Mouse (Mus musculus) embryonic facial prominence, embryonic 10.5 days (tissue): ENCODE data around the gene Sult6b2. TPM values are rescaled to one million over a fixed set of nuclear protein-coding genes. Genes with fewer than 3 reads are reported as not detected.

Experiments
- DNase-seq: peaks from one replicate; pipeline ENCODE4 v3.0.0-alpha.2; 2017; ENCODE audit warnings: low spot score
- H3K27ac ChIP-seq: fragments of 300-500 bp; sonication (generic); replicated peaks from 2 replicates; pipeline ENCODE4 v1.5.1; 2016; ENCODE audit warnings: mild to moderate bottlenecking
- H3K27me3 ChIP-seq: fragments of 300-500 bp; sonication (generic); replicated peaks from 2 replicates; pipeline ENCODE4 v1.6.1; 2016; ENCODE audit warnings: low read depth, mild to moderate bottlenecking; ENCODE audit not compliant: poor library complexity, severe bottlenecking
- H3K36me3 ChIP-seq: fragments of 300-500 bp; sonication (generic); replicated peaks from 2 replicates; pipeline ENCODE4 v1.6.1; 2016; ENCODE audit warnings: mild to moderate bottlenecking, moderate library complexity
- H3K4me1 ChIP-seq: fragments of 300-500 bp; sonication (generic); 2 replicates; pipeline ENCODE4 v1.6.1; 2016
- H3K4me3 ChIP-seq: fragments of 300-500 bp; sonication (generic); 2 replicates; pipeline ENCODE4 v1.5.1; 2016; ENCODE audit warnings: mild to moderate bottlenecking, moderate library complexity
- H3K9me3 ChIP-seq: fragments of 300-500 bp; sonication (generic); 2 replicates; pipeline ENCODE4 v1.6.1; 2016; ENCODE audit warnings: mild to moderate bottlenecking
- WGBS: fragments of 180-500 bp; shearing (Covaris S2); methylation state at CpG from one replicate; pipeline ENCODE4 v1.1.7; 2016; 5-methylcytosine and 5-hydroxymethylcytosine counted together
- polyA plus RNA-seq: library from polyadenylated mRNA; unstranded; fragments of >200 nt; fragmentation: Nextera tagmentation; extraction: Ambion mirVana; gene quantifications from 2 replicates; pipeline ENCODE4 v1.2.1, GENCODE M21; 2016

The Sult6b2 gene
- polyA plus RNA-seq, 1 experiment from 2014 or later = not detected

DNA sequence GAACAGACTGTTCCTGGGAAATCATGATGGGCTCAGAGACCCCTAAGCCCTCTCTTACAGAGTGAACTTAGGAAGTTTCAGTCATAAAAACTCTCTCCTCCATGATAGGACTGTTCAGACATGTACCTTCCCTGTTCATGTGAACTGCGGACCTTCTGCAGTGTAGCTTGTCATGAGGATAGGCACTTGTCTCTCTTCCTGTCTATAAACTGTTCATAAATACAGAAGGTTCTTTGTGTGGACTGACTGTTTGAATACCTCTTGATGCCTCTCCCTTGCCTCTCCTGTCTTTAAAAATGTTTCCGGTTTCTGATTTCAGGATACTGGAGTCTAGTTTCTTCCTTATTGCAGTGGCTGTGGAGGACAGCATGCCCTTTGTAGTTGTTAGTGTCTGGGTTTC is 44.7 kb downstream of the Sult6b2 start:
- Histone ChIP-seq H3K4me3 (no peak overlapping the region), H3K36me3 (peaks cover 42% of the 10 kb centered on the region), H3K9me3 (no peaks in the 10 kb centered on the region), H3K4me1 (peaks cover 28% of the 10 kb centered on the region), H3K27ac (no peak overlapping the region), H3K27me3 (peaks cover 17% of the 10 kb centered on the region)
- WGBS = 82% methylated on average over 2 of the region's 2 CpGs
- no peak for DNase-seq

DNA sequence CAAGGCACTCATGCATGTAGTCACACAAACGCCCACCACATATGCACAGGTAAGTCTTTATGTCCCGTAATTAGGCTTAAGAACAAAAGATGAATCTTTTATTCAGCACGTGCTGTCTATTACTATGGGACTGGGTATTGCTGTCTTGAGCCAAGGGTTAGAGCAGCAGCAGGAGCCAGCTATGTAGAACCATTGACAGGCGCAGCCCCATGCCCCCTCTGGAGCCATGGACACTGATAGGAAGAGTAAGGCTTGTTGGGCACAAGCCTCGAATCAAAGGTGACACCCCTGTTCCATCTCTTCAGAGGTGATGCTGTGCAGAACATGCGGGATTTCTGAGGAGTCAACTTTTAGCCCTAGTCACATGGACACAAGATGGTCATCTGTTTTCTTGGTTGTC is 45.7 kb downstream of the Sult6b2 start:
- WGBS = 92% methylated on average over 6 of the region's 6 CpGs
- no peak for DNase-seq

DNA sequence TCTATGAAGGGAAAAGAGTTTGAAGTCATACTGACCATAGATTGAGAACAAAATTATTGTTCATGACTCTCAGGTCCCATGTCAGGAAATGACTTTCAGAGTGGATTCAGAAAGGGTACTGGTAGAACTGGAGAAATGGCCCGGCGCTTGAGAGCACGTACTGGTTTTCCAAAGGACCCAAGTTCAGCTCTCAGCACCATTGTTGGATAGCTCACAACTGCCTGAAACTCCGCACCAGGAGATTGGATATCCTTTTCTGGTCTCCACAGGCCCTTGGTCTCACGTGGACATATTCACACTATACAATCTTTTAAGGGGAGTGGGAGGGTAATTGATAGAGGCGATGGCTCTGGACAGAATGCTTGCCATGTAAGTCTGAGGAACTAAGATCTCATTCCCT is 46.3 kb downstream of the Sult6b2 start:
- H3K27me3 ChIP-seq = peaks cover 33% of the 10 kb centered on the region
- no peaks in the 10 kb centered on the region for H3K9me3 ChIP-seq
- peak overlapping the region; percentile 77 for H3K4me3 ChIP-seq
- 90% methylated on average over 6 of the region's 6 CpGs for WGBS
- no peak for DNase-seq
- H3K4me1 ChIP-seq = peaks cover 33% of the 10 kb centered on the region
- H3K27ac ChIP-seq = no peak overlapping the region
- peaks cover 30% of the 10 kb centered on the region for H3K36me3 ChIP-seq

More for the DNA sequence above, 45.7 kb downstream of the Sult6b2 start:
- Histone ChIP-seq H3K4me1 (peaks cover 29% of the 10 kb centered on the region), H3K4me3 (no peak overlapping the region), H3K27ac (no peak overlapping the region), H3K36me3 (peaks cover 33% of the 10 kb centered on the region), H3K9me3 (no peaks in the 10 kb centered on the region), H3K27me3 (peaks cover 28% of the 10 kb centered on the region)

DNA sequence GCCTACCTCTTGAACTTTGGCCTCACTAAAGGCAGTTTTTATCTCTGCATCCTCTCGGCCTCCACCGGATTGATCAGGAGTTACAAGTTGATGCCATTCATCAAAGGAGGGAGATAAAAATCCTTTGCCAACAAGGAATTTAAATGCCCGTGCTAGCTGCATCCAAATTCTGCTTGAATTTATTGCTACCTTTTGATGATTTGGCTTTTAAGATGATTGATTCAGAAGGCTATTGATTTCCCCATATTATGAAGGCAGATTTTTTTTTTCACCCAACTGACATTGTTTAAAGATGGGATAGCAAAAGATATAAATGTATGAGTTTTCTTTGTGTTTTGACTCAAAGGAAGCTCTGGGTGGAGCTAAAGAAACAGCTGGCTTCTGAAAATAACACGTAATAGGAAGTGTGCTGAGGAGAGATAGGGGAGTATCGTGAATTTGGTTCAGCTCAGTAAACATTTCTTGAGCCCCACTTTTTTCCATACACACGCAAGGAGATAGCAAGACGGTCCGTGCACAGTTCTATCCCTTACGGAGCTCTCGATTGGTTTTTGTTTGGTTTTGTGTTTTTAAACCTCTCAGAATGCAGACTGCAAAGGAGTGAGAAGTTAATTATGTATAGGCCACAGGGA is 46.9 kb downstream of the Sult6b2 start:
- 60% methylated on average over 10 of the region's 10 CpGs for WGBS
- peaks cover 35% of the 10 kb centered on the region for H3K4me1 ChIP-seq
- H3K4me3 ChIP-seq = peak overlapping the region; percentile 77
- H3K36me3 ChIP-seq = peaks cover 30% of the 10 kb centered on the region
- no peak for DNase-seq
- peak overlapping the region; percentile 90 for H3K27ac ChIP-seq
- H3K27me3 ChIP-seq = peaks cover 36% of the 10 kb centered on the region
- H3K9me3 ChIP-seq = no peaks in the 10 kb centered on the region

DNA sequence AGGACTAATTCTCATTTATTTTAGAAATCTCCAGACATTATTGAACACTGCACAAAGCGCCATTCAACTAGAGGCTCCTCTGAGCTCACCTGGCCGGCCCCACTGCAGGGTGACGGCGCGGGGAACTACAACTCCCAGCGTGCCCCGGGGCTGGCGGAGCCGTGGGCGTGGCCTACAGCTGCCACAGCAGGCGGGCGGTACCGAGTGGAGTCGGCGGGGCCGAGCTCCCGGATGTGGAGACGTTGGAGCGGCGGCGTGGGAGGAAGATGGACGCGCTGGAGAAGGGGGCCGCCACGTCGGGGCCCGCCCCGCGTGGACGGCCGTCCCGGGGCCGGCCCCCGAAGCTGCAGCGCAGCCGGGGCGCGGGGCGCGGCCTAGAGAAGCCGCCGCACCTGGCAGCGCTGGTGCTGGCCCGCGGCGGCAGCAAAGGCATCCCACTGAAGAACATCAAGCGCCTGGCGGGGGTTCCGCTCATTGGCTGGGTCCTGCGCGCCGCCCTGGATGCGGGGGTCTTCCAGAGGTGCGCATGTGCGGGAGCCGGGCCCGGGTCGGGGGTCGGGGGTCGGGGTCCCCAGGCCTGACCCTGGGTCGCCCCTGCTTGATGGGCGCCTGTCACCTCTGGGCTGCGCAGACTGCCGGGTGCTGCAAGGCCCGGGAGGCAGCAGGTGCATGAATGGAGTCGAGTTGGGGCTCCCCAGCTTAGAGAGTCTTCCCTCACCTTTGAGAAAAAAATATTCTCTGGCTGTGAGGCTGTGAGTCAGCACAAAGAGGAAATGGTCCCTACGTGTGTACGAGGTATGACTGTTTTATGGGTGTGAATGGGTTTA is 47.6 kb downstream of the Sult6b2 start, which contains the start of gene Cmas:
TSS of gene Cmas (plus strand) at position 180 of the 827 bp plus-strand sequence.
- WGBS = under 1% methylated on average over 65 of the region's 68 CpGs

DNA sequence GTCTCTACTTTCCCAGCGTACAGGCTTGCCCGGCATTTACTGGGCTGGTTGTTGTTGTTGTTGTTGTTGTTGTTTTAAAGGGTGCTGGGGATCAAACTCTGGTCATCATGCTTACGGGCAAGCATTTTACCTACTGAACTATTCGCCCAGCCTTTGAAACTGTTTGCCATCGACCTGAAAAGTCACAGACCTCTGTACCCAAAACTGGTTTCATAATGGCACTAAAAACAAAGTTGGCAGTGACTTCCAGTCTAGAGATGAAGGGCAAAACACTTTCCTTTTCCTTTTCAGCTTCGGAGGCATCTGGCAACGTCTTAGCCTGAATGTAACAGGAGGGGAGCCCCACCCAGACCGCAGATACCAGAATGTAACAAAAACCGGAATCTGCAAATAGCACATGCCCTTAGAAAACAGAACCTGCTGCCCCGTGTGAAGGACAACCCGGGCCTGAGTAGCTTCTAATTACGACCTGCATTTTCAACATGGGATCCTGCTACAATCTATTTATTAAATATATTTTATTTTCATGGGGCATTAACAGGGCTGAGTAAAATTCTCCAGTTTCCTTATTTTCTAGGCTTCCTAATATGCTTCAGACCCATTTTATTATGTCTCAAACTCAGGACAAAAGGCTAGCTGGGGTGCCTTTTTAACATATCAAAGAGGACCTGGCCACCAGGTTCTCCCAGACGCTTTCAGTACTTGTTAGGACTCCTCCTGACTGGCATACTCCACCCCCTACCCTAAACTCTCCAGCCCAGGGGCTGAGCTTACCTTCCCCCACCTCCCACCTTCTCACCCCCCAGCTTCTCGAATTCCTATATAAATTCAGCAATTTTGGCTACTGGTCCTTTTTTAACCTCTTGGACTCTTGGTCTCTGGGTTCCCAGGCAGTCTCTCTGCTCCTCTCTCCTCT is 51.7 kb downstream of the Sult6b2 start:
- no peak for DNase-seq

More for the DNA sequence above, 47.6 kb downstream of the Sult6b2 start, which contains the start of gene Cmas:
- peaks cover 27% of the 10 kb centered on the region for H3K36me3 ChIP-seq
- peak within 1 kb of the TSS; percentile 77 for H3K4me3 ChIP-seq
- no peaks in the 10 kb centered on the region for H3K9me3 ChIP-seq
- peaks cover 35% of the 10 kb centered on the region for H3K4me1 ChIP-seq
- H3K27ac ChIP-seq = peak within 1 kb of the TSS; percentile 90
- DNase-seq = peak; percentile 93
- H3K27me3 ChIP-seq = peaks cover 42% of the 10 kb centered on the region

DNA sequence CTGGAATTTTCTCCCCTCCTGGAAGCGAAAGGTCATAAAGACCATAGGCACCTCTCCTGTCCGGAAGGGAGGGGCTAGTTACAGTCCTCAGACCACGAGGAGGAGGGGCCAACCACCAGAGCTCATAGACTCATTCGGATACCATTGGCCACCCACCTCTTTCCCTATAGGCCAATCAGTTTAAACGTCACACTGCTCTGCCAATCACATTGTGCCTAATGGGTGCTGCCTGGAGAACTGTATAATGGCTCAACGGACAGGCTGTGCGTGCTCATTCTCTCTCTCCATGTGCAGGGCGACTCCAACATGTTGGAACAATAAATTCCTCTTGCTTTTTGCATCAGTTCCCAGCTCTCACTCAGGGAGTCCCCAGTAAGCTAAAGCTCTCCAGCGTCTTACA is 52.9 kb downstream of the Sult6b2 start:
- H3K36me3 ChIP-seq = no peaks in the 10 kb centered on the region
- H3K27ac ChIP-seq = no peak overlapping the region
- no peak overlapping the region for H3K4me3 ChIP-seq
- H3K27me3 ChIP-seq = peaks cover 42% of the 10 kb centered on the region
- 0 out of 2 replicates have a peak, but pooled peaks cover 2% of the 10 kb centered on the region for H3K9me3 ChIP-seq
- no peak for DNase-seq
- WGBS = 55% methylated on average over 9 of the region's 9 CpGs
- 0 out of 2 replicates have a peak, but pooled peaks cover 7% of the 10 kb centered on the region for H3K4me1 ChIP-seq

More for the DNA sequence above, 51.7 kb downstream of the Sult6b2 start:
- 37% methylated on average over 14 of the region's 14 CpGs for WGBS
- Histone ChIP-seq H3K27ac (no peak overlapping the region), H3K4me3 (no peak overlapping the region), H3K36me3 (no peaks in the 10 kb centered on the region), H3K27me3 (peaks cover 42% of the 10 kb centered on the region), H3K4me1 (peaks cover 12% of the 10 kb centered on the region), H3K9me3 (0 out of 2 replicates have a peak, but pooled peaks cover 2% of the 10 kb centered on the region)

DNA sequence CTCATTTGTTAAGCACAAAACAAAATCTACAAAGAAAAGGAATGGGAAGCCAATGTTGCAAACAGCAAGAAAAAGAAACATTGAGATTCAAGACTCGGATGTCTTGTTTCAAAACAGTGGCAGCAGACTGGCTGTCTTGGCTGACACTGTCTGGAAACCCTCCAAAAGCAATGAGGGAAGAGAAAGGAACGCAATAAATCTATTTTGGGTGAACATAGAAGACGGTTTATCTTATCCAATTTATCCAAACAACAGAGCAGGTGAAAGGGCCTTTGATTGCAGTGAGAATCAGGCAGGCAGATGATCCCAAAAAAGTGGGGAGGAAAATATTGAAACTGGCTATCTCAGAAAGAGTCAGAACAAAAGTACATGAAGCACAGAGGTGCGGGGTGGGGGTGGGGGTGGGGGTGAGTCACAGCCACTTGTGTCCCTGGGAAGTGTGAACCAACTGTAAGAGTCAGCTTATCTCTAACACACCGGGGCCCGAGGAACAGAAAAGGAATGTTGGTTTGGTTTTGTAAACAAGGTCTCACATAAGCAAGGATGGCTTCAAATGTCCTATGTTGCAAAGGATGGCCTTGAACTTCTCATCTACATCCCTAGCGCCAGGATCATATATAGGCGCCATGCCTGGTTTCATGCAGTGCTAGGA is 56.1 kb downstream of the Sult6b2 start:
- no peak overlapping the region for H3K4me3 ChIP-seq

DNA sequence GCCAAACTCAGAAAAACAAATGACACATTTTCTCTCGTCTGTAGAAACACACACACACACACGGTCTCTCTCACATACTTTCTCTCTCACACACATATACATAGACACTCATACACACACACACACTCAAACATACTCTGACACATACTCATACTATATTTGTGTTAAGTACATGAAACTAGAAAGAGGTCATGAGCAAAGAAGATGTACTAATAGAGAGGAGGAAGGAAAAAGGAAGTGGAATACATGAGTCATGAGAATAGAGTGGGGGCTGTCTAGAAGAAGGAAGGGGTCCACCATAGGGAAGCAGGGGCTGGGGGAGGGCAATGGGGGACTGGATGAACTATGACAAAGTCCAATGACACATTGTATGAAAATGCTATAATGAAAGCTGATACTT is 57.1 kb downstream of the Sult6b2 start:
- Histone ChIP-seq H3K27ac (no peak overlapping the region), H3K4me3 (no peak overlapping the region), H3K9me3 (peaks cover 7% of the 10 kb centered on the region; the same call in 1 of the 2 replicates), H3K27me3 (peaks cover 3% of the 10 kb centered on the region; the same call in 1 of the 2 replicates), H3K4me1 (no peaks in the 10 kb centered on the region), H3K36me3 (no peaks in the 10 kb centered on the region)
- no peak for DNase-seq
- 91% methylated on average over 2 of the region's 2 CpGs for WGBS

More for the DNA sequence above, 56.1 kb downstream of the Sult6b2 start:
- no peak for DNase-seq
- peaks cover 10% of the 10 kb centered on the region for H3K27me3 ChIP-seq
- H3K9me3 ChIP-seq = peaks cover 7% of the 10 kb centered on the region; the same call in 1 of the 2 replicates
- no peaks in the 10 kb centered on the region for H3K36me3 ChIP-seq
- WGBS = 83% methylated on average over 8 of the region's 8 CpGs
- 0 out of 2 replicates have a peak, but pooled peaks cover 4% of the 10 kb centered on the region for H3K4me1 ChIP-seq
- no peak overlapping the region for H3K27ac ChIP-seq

DNA sequence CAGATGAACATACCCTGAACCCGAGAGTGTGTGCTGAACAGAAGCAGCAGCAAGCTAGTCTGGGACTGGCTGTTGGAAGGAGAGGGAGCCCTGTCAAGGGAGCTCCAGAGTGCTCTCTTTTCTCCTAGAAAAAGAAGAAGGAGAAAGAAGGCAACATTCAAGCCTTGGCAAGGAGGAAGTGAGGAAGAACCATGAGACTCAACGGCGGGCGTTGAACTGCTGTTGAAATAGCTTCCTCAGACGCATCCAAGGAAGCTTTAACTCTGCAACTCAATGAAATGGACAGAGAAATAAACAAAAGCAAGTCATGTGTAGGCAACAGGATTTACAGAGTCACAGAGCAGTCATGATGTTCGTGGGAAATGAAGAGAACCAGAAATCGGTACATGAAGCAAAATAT is 57.5 kb downstream of the Sult6b2 start:
- DNase-seq = no peak
- WGBS = 88% methylated on average over 7 of the region's 7 CpGs
- H3K27ac ChIP-seq = no peak overlapping the region

DNA sequence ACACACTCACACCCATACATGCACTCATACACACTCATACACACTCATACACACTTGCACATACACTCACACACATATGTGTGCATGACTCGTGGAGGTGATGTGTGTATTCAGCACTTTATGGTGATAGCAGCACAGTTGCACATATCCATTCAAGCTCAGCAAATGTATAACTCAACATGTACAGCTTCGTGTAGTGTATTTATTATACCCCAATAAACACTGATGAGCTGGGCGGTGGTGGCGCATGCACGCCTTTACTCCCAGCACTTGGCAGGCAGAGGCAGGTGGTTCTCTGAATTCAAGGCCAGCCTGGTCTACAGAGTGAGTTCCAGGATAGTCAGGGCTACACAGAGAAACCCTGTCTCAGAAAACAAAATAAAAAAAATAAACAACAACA is 58.8 kb downstream of the Sult6b2 start:
- 92% methylated on average over 5 of the region's 5 CpGs for WGBS
- no peaks in the 10 kb centered on the region for H3K36me3 ChIP-seq
- H3K4me3 ChIP-seq = no peak overlapping the region
- peaks cover 5% of the 10 kb centered on the region; the same call in 1 of the 2 replicates for H3K9me3 ChIP-seq
- no peak overlapping the region for H3K27ac ChIP-seq
- no peak for DNase-seq
- no peaks in the 10 kb centered on the region for H3K27me3 ChIP-seq
- H3K4me1 ChIP-seq = no peaks in the 10 kb centered on the region

More for the DNA sequence above, 57.5 kb downstream of the Sult6b2 start:
- H3K36me3 ChIP-seq = no peaks in the 10 kb centered on the region
- H3K27me3 ChIP-seq = no peaks in the 10 kb centered on the region
- no peaks in the 10 kb centered on the region for H3K4me1 ChIP-seq
- H3K9me3 ChIP-seq = peaks cover 7% of the 10 kb centered on the region; the same call in 1 of the 2 replicates
- no peak overlapping the region for H3K4me3 ChIP-seq
